Mouse (Mus musculus) hindlimb bud, embryonic 11.5 days (tissue): Measurements from ENCODE around the gene Usp36.

Experiments
- DNase-seq: peaks from one replicate; pipeline ENCODE4 v3.0.0-alpha.2; 2012; ENCODE audit warnings: low read depth, low spot score; ENCODE audit errors: extremely low spot score

The Usp36 gene

GRCm38 (mm10) chr11:118253447-118254158, 36.4 kb downstream of the Usp36 start:
- DNase-seq: no peak

GRCm38 (mm10) chr11:118249012-118249383, 41.0 kb downstream of the Usp36 start:
- no peak for DNase-seq

DNA sequence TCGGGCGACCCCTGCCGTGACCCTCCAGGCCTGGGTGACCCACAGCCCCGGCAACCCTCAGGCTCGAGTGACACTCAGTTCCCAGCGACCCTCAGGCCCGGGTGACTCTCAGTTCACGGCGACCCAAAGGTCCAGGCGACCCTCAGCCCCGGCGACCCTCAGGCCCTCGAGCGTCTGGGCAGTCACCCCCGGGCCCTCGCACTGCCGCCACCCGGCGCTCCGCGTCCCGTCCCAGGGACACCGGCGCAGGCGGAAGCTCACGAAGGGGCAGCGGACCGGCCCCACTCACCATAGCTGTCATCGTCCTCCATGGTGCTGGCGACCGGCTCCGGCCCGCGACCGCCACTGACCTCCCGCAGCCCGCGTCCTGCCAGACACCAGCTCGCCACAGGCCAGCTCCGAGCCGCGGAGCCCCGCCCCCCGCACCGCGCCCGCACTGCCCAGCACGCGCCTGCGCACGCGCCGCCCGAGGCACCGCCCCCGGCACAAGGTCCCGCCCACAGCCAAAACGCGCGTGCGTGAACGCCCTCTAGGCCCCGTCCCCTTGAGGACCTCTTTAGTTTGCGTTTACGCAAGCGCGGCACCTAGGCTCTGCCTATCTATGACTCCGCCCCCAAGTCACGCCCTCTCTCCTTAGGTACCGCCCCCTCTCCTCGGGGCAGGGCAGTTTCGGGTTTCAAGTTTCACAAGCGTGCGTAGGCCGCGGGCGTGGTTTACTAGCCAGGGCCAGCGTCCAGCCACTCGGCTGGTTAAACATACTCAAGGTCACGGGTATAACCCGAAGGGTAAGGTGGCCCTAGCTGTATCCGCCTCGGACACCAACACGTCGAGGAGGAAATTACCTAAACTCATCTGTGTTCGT, 41.7 kb downstream of the Usp36 start, which contains the start of gene Cyth1:
Gene Cyth1, minus strand, starts transcription at position 443 of the 862 bp plus-strand sequence.
- peak; percentile 96 for DNase-seq

DNA sequence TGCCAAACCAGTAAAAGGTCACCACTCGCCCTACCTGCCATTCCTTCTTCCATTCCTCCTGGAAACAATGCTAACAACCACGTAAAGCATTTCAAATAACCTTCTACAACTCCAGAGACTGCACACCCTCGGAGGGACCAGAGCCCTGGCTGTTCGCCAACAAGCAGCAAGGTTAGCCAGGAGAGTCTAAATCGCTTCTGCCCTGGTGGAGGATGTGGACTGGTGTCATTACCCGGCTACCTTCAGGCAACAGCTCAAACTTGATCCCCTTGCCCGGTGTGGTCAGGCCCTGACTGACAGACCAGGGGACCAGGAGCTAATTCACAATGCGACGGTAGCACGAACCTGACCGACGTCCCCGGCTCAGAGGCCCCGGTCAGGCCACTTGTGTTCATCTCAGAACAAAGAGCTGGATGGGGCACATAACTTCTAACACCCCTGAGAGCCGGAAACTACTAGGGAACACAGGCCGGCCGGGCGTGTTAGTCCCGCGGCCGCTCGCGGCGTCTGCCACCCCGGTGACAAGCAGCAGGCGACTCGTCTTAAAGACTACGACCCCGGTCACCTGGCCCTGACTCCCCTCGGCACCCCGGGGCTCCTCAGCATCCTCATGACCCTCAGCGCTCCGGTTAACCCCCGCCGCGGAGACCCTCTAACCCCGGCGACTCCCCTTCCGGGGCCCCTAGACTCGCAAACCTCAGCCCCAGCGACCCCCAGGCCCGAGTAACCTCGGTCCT, 42.5 kb downstream of the Usp36 start:
- DNase-seq: no peak

DNA sequence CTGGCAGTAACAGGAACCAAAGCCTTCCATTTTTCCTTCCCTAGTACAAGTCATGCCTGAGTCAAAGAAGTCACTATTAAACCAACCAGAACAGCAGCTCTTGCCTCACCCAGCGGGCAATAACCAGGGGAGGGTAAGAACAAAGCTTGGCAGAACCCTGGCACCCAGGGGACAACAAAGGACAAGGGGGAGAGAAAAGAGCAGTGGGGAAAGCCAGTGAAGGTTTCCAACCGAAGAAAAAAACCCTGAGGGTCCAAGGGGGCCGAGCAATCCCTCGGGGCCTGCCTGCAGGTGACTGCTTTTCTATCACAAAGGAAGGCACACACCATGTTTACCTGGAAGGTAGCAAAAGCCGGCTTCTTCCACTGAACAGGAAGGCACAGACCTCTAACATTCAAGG, 43.3 kb downstream of the Usp36 start:
- DNase-seq: no peak

DNA sequence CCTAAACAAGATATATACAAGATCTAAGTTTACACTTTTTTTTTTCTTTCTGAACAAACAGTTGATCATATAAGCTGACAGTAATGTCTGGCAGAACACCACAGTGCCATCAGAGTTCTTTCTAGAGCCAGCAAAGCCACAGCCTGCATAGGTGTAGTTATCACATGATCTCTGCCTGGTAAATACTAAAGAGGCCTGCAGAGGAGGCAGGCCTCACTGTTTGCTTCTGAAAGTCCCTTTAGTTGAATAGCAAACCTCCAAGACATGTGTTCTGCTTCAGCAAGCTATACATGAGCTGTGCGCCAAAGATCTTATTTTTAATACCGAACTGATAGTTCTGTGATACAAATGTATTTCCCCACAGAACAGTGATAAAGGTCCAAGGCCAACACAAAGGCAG, 44.9 kb downstream of the Usp36 start:
- DNase-seq: no peak

DNA sequence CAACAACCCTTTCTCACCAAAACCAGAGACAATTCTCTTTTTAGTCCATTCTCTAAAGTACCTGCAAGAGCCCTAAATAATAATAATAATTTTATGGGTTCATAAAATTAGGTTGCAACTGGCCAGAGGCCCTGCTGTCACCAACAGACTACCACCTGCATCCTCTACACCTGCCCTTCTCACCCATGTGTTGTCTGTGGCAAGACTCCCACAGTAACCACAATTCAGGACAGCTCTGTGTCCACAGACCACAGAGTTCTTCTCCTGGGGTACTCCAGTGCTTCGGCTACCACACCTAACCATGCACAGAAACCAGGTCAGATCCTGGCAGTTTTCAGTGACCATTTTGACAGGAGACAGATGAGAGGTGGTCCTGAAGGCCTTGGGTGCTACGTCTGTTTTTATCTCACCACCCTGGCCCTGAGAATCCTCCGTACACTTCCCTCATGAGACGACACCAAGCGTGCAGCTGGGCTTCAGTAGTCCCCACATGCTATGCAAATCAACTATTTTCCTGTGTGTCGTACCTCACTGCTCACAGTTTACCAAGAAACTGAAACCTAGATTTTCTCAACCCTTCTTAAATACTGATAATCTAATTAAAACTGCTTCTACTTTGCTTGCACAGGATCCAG, 46.3 kb downstream of the Usp36 start:
- DNase-seq: no peak

- DNase-seq: no peak
Measured at GRCm38 (mm10) chr11:118242506-118242905, 47.5 kb downstream of the Usp36 start.

DNA sequence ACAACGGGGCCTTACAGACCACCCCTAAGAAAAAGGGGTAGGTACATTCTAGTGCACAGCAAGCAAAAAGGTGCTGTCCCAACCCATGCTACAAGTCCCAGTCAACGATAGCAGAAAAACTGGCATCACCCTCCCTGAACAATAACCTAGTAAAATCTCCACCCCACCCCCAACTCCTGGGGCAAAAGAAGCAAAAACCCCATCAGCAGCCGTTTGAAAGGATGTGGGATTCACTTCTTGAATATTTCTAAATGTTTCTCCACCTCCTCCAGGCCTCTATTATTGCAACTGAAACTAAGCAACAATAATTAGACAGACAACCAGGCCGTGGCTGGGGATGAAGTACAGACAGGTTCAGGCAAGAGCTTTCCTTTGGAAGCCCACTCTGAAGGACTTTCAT, 49.7 kb downstream of the Usp36 start:
- no peak for DNase-seq

GRCm38 (mm10) chr11:118239281-118240198, 50.5 kb downstream of the Usp36 start:
- peak; percentile 82 for DNase-seq

GRCm38 (mm10) chr11:118236520-118237190, 53.4 kb downstream of the Usp36 start:
- no peak for DNase-seq

GRCm38 (mm10) chr11:118234929-118235328, 55.1 kb downstream of the Usp36 start:
- no peak for DNase-seq

DNA sequence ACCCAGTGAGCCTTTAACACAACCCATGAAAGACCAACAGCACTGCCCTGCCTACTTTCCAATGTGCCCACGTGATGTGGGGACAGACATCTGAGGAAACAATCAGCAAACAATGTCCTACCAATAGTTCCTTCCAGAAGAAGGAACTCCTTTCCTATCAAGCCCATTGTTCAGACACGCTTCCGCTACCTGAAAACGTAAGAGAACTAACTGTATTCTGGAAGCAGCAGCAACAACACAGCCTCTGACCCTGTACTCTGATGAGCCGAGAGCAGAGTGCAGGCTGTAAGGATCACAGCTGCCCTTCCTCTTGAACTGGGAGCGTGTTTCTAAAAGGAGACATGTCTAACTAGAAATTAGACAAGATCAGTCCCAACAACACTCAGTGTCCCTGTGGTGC, 55.5 kb downstream of the Usp36 start:
- DNase-seq: no peak

- no peak for DNase-seq
Measured at GRCm38 (mm10) chr11:118233924-118234323, 56.1 kb downstream of the Usp36 start.

- no peak for DNase-seq
Measured at GRCm38 (mm10) chr11:118232314-118232831, 57.7 kb downstream of the Usp36 start.

DNA sequence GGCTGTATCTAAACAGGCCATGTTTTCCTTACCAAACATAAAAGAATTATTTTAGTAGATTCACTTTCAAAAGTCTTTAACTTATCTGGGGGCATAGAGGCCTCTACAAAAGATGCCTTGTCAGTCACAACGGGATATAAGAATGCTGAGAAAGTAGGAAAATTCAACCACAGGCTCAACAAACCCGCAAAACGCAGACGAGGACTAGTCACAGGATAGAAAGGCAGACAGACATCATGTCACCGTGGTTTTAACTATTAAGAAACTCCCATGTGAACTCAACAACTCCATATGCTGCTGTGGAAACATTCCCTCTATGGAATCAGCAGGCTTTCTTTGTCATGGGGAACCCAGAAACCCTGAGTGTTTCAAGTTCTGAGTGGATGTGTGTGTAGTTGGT, 60.1 kb downstream of the Usp36 start:
- DNase-seq: no peak

GRCm38 (mm10) chr11:118227650-118228049, 62.4 kb downstream of the Usp36 start:
- no peak for DNase-seq

DNA sequence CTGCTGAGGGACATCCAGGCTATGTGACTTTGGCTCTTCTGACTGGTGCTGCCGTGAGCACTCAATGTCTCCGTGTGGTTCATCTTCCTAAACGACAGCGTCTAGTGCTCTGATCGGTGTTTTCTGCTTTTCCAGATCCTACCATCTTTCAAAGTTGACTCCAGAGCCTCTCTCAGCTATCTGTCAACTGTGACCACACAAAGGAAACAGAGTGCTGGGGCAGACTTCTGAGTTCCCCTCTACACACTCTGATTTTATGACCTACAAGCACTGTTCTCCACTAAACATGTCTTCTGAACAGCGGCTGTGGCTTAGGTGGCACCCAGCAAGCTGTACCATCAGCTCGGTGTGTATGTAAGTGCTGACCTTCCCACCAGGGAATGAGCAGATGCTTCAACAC, 63.2 kb downstream of the Usp36 start:
- no peak for DNase-seq

DNA sequence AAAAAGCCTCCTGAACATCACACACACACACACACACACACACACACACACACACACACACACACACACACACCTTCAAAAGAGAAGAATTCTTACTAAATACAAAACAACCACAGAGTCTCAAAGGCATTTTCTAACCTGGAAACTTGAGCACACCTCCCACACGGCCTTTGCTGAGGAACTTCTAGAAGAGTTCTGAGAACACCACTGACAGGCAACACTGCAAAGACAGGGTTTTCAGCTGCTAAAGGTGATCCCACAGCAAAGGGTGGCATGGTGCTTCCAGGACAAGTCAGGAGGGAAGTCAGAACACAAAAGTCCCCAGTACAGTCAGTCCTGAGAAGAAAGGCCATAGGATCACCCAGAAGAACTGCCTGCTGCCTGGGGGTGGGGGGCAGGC, 64.2 kb downstream of the Usp36 start:
- no peak for DNase-seq
